Mouse (Mus musculus) CH12.LX (cell line): ENCODE data around the gene Dlk1.

Source experiments
- CTCF ChIP-seq, 2 experiments: IDR thresholded peaks in 1 of 2; conservative IDR thresholded peaks in 1 of 2; 2 replicates each; pipeline ENCODE4 v1.5.1; 2011 to 2012; ENCODE audit warnings: low read depth in 2 of 2, low read length in 2 of 2, improper control_type of control experiment in 1 of 2, inconsistent platforms in 1 of 2, mild to moderate bottlenecking in 1 of 2, moderate library complexity in 1 of 2
- EP300 ChIP-seq: IDR thresholded peaks from 2 replicates; pipeline ENCODE4 v1.6.1; 2011; ENCODE audit warnings: low read length, improper control_type of control experiment
- GABPA ChIP-seq: IDR thresholded peaks from 2 replicates; pipeline ENCODE4 v1.6.1; 2012; ENCODE audit warnings: low read depth, low read length, improper control_type of control experiment, inconsistent platforms; ENCODE audit not compliant: insufficient replicate concordance
- MAFK ChIP-seq: IDR thresholded peaks from 2 replicates; pipeline ENCODE4 v1.6.1; 2011; ENCODE audit warnings: low read length, improper control_type of control experiment; ENCODE audit not compliant: insufficient replicate concordance
- MAX ChIP-seq: IDR thresholded peaks from 2 replicates; pipeline ENCODE4 v1.6.1; 2011; ENCODE audit warnings: low read length, improper control_type of control experiment
- NRF1 ChIP-seq: IDR thresholded peaks from 2 replicates; pipeline ENCODE4 v1.6.1; 2014; ENCODE audit warnings: low read depth, mild to moderate bottlenecking, inconsistent platforms, low read length, improper control_type of control experiment, moderate library complexity
- POLR2A ChIP-seq: IDR thresholded peaks from 2 replicates; pipeline ENCODE4 v1.6.1; 2011; ENCODE audit warnings: low read depth, mild to moderate bottlenecking, improper control_type of control experiment, low read length
- POLR2AphosphoS2 ChIP-seq: IDR thresholded peaks from 2 replicates; pipeline ENCODE4 v1.6.1; 2011; ENCODE audit warnings: low read depth, low read length, improper control_type of control experiment
- RAD21 ChIP-seq: IDR thresholded peaks from 2 replicates; pipeline ENCODE4 v1.6.1; 2011; ENCODE audit warnings: low read depth, mild to moderate bottlenecking, low read length, improper control_type of control experiment, moderate library complexity
- TCF12 ChIP-seq: IDR thresholded peaks from 2 replicates; pipeline ENCODE4 v1.6.1; 2014; ENCODE audit warnings: low read depth, mild to moderate bottlenecking, inconsistent platforms, low read length, improper control_type of control experiment
- ZC3H11A ChIP-seq: IDR thresholded peaks from 2 replicates; pipeline ENCODE4 v1.6.1; 2012; ENCODE audit warnings: low read depth, mild to moderate bottlenecking, inconsistent platforms, low read length, improper control_type of control experiment
- ZKSCAN1 ChIP-seq: IDR thresholded peaks from 2 replicates; pipeline ENCODE4 v1.6.1; 2012; ENCODE audit warnings: low read depth, inconsistent platforms, low read length, improper control_type of control experiment, borderline replicate concordance
- ZNF384 ChIP-seq: IDR thresholded peaks from 2 replicates; pipeline ENCODE4 v1.6.1; 2012; ENCODE audit warnings: low read depth, low read length, improper control_type of control experiment, inconsistent platforms

GRCm38 (mm10) chr12:109453065-109453997 lies 708 bp downstream of the Dlk1 start:
- TF ChIP-seq ZKSCAN1 (no peak), NRF1 (no peak), CTCF (conservative IDR thresholded peaks at IDR 0.05 in 1 of 2, IDR thresholded peaks at IDR 0.05 in 1 of 2; ENCODE audit: low read depth in 2 of 2, low read length in 2 of 2) (no peak), ZNF384 (no peak), POLR2A (no peak), ZC3H11A (no peak), MAX (no peak), RAD21 (no peak), EP300 (no peak), POLR2AphosphoS2 (no peak), TCF12 (no peak), MAFK (no peak), GABPA (no peak)
